Mouse (Mus musculus): Measurements from ENCODE around the gene Rufy2. TPM values are rescaled to one million over a fixed set of nuclear protein-coding genes. Genes with fewer than 3 reads are reported as not detected.
A peak's percentile ranks its signal among the peaks of the same experiment; 100 is the strongest.

Gene Rufy2
- polyA plus RNA-seq, 1 experiment from 2014 or later = 65.5 TPM

- Histone ChIP-seq H3K9ac (peak overlapping the region; percentile 98), H3K4me3 (peak overlapping the region; percentile 97), H3K27me3 (replicated peaks) (no peaks in the 10 kb centered on the region), H3K27ac (peak overlapping the region; percentile 100), H3K36me3 (replicated peaks) (no peaks in the 10 kb centered on the region), H3K4me2 (peak overlapping the region; percentile 68), H3K4me1 (peaks cover 56% of the 10 kb centered on the region), H3K9me3 (no peaks in the 10 kb centered on the region)
- no peak for ATAC-seq (replicated peaks)
- under 1% methylated on average over 27 of the region's 27 CpGs for WGBS
Measured at GRCm38 (mm10) chr10:63022541-63023120, 42.6 kb downstream of the Rufy2 start.

GRCm38 (mm10) chr10:63023121-63023748, 43.2 kb downstream of the Rufy2 start:
- Histone ChIP-seq H3K27ac (peak overlapping the region; percentile 100), H3K4me3 (peak overlapping the region; percentile 97), H3K4me2 (peak overlapping the region; percentile 68), H3K9ac (peak overlapping the region; percentile 98), H3K27me3 (replicated peaks) (no peaks in the 10 kb centered on the region), H3K9me3 (no peaks in the 10 kb centered on the region), H3K4me1 (peaks cover 54% of the 10 kb centered on the region), H3K36me3 (replicated peaks) (no peaks in the 10 kb centered on the region)
- peak; percentile 45 for ATAC-seq (replicated peaks)
- under 1% methylated on average over 68 of the region's 68 CpGs for WGBS

GRCm38 (mm10) chr10:63023749-63024579, 43.9 kb downstream of the Rufy2 start, which contains the start of the genes Hnrnph3 and Pbld2:
Gene Hnrnph3, minus strand, starts transcription at chr10:63024217.
Gene Pbld2, plus strand, starts transcription at chr10:63024315.
- Histone ChIP-seq H3K4me3 (peak within 1 kb of the TSS; percentile 97), H3K36me3 (replicated peaks) (no peaks in the 10 kb centered on the region), H3K4me2 (peak within 1 kb of the TSS; percentile 68), H3K9me3 (no peaks in the 10 kb centered on the region), H3K27me3 (replicated peaks) (no peaks in the 10 kb centered on the region), H3K27ac (peak within 1 kb of the TSS; percentile 100), H3K9ac (peak within 1 kb of the TSS; percentile 98), H3K4me1 (peaks cover 56% of the 10 kb centered on the region)
- under 1% methylated on average over 62 of the region's 69 CpGs for WGBS
- ATAC-seq (replicated peaks) = peak; percentile 94

- WGBS = under 1% methylated on average over 8 of the region's 8 CpGs
- H3K4me1 ChIP-seq = peaks cover 52% of the 10 kb centered on the region
- H3K4me3 ChIP-seq = peak overlapping the region; percentile 97
- no peaks in the 10 kb centered on the region for H3K9me3 ChIP-seq
- H3K4me2 ChIP-seq = peak overlapping the region; percentile 68
- peak; percentile 53 for ATAC-seq (replicated peaks)
- H3K27me3 ChIP-seq (replicated peaks) = no peaks in the 10 kb centered on the region
- H3K36me3 ChIP-seq (replicated peaks) = no peaks in the 10 kb centered on the region
- H3K27ac ChIP-seq = peak overlapping the region; percentile 100
- H3K9ac ChIP-seq = peak overlapping the region; percentile 98
Measured at GRCm38 (mm10) chr10:63024580-63024910, 44.5 kb downstream of the Rufy2 start.

- H3K27ac ChIP-seq = peak overlapping the region; percentile 100
- no peaks in the 10 kb centered on the region for H3K9me3 ChIP-seq
- H3K4me3 ChIP-seq = peak overlapping the region; percentile 97
- H3K4me1 ChIP-seq = peaks cover 52% of the 10 kb centered on the region
- WGBS = 7% methylated on average over 2 of the region's 2 CpGs
- H3K4me2 ChIP-seq = peak overlapping the region; percentile 68
- H3K27me3 ChIP-seq (replicated peaks) = no peaks in the 10 kb centered on the region
- no peak for ATAC-seq (replicated peaks)
- H3K36me3 ChIP-seq (replicated peaks) = no peaks in the 10 kb centered on the region
- peak overlapping the region; percentile 98 for H3K9ac ChIP-seq
Measured at GRCm38 (mm10) chr10:63025016-63025415, 45.0 kb downstream of the Rufy2 start.

- peak overlapping the region; percentile 68 for H3K4me2 ChIP-seq
- peaks cover 46% of the 10 kb centered on the region for H3K4me1 ChIP-seq
- no peak for ATAC-seq (replicated peaks)
- H3K27ac ChIP-seq = peak overlapping the region; percentile 100
- H3K4me3 ChIP-seq = peak overlapping the region; percentile 97; the same call in 1 of the 2 replicates
- H3K36me3 ChIP-seq (replicated peaks) = no peaks in the 10 kb centered on the region
- H3K9ac ChIP-seq = 0 out of 2 replicates have a peak overlapping the region, but pooled peaks have one; percentile 2
- H3K9me3 ChIP-seq = no peaks in the 10 kb centered on the region
- 4% methylated on average over 6 of the region's 6 CpGs for WGBS
- H3K27me3 ChIP-seq (replicated peaks) = no peaks in the 10 kb centered on the region
Measured at GRCm38 (mm10) chr10:63025491-63026011, 45.5 kb downstream of the Rufy2 start.

- Histone ChIP-seq H3K4me2 (peak overlapping the region; percentile 68), H3K9ac (peak overlapping the region; percentile 13; the same call in 1 of the 2 replicates), H3K36me3 (replicated peaks) (no peaks in the 10 kb centered on the region), H3K4me3 (peak overlapping the region; percentile 15), H3K4me1 (peaks cover 39% of the 10 kb centered on the region), H3K27me3 (replicated peaks) (no peaks in the 10 kb centered on the region), H3K9me3 (no peaks in the 10 kb centered on the region), H3K27ac (peak overlapping the region; percentile 100)
- 1% methylated on average over 8 of the region's 8 CpGs for WGBS
- no peak for ATAC-seq (replicated peaks)
Measured at GRCm38 (mm10) chr10:63026156-63026794, 46.3 kb downstream of the Rufy2 start.

- Histone ChIP-seq H3K4me2 (peak overlapping the region; percentile 68), H3K9me3 (no peaks in the 10 kb centered on the region), H3K4me3 (no peak overlapping the region), H3K27me3 (replicated peaks) (no peaks in the 10 kb centered on the region), H3K9ac (peak overlapping the region; percentile 13; the same call in 1 of the 2 replicates), H3K36me3 (replicated peaks) (no peaks in the 10 kb centered on the region), H3K4me1 (peaks cover 34% of the 10 kb centered on the region), H3K27ac (peak overlapping the region; percentile 100)
- WGBS = 18% methylated on average over 6 of the region's 6 CpGs
- no peak for ATAC-seq (replicated peaks)
Measured at GRCm38 (mm10) chr10:63026795-63027160, 46.8 kb downstream of the Rufy2 start.

GRCm38 (mm10) chr10:63027376-63028161, 47.5 kb downstream of the Rufy2 start:
- Histone ChIP-seq H3K4me1 (peaks cover 29% of the 10 kb centered on the region), H3K36me3 (replicated peaks) (no peaks in the 10 kb centered on the region), H3K27ac (peak overlapping the region; percentile 100), H3K9me3 (no peaks in the 10 kb centered on the region), H3K4me3 (no peak overlapping the region), H3K4me2 (peak overlapping the region; percentile 68; the same call in 1 of the 2 replicates), H3K9ac (no peak overlapping the region), H3K27me3 (replicated peaks) (no peaks in the 10 kb centered on the region)
- WGBS = 84% methylated on average over 10 of the region's 10 CpGs
- no peak for ATAC-seq (replicated peaks)

- H3K9ac ChIP-seq = no peak overlapping the region
- ATAC-seq (replicated peaks) = no peak
- WGBS = 42% methylated on average over 4 of the region's 4 CpGs
- peaks cover 29% of the 10 kb centered on the region for H3K4me1 ChIP-seq
- no peaks in the 10 kb centered on the region for H3K36me3 ChIP-seq (replicated peaks)
- no peak overlapping the region for H3K4me3 ChIP-seq
- no peaks in the 10 kb centered on the region for H3K27me3 ChIP-seq (replicated peaks)
- H3K9me3 ChIP-seq = no peaks in the 10 kb centered on the region
- H3K4me2 ChIP-seq = no peak overlapping the region
- H3K27ac ChIP-seq = peak overlapping the region; percentile 100
Measured at GRCm38 (mm10) chr10:63028396-63028795, 48.4 kb downstream of the Rufy2 start.

- WGBS = 86% methylated on average over 3 of the region's 3 CpGs
- no peak overlapping the region for H3K9ac ChIP-seq
- no peak overlapping the region for H3K4me3 ChIP-seq
- H3K36me3 ChIP-seq (replicated peaks) = no peaks in the 10 kb centered on the region
- H3K27ac ChIP-seq = no peak overlapping the region
- no peak overlapping the region for H3K4me2 ChIP-seq
- no peaks in the 10 kb centered on the region for H3K9me3 ChIP-seq
- no peaks in the 10 kb centered on the region for H3K27me3 ChIP-seq (replicated peaks)
- peaks cover 7% of the 10 kb centered on the region for H3K4me1 ChIP-seq
- ATAC-seq (replicated peaks) = no peak
Measured at GRCm38 (mm10) chr10:63032267-63032666, 52.2 kb downstream of the Rufy2 start.

Measured in midbrain, embryonic 15.5 days (tissue).